Mouse (Mus musculus): ENCODE data around the gene Nup210.

DNA sequence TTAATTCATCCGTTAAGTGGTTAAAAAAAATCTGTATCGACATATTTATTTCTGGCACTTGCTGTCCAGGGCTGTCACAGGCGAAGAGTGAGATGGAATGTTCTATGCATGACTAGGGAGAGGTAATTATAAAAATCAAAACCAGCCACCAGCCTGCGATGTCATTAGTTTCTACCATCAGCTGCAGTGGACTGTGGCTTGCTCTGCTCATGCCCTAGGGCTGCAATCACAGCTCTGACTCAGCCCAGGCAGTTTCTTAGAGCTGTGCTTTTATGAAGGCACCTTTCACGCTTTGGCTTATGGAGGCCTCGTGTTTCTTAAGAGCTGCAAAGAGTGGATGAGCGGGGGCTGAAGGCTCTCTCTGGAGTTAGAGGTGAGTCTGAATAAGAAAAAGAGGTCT lies 95.8 kb downstream of the Nup210 start:
- TF ChIP-seq EP300 (IDR thresholded peaks at IDR 0.05; ENCODE audit: low read depth) (no peak), CTCF (IDR thresholded peaks at IDR 0.05; ENCODE audit: low read depth) (no peak)
